Comparison of ENCODE assay signal across 19 mouse cellular contexts in genomic region chr17:18882436-18882835, GRCm38 (mm10). TPM values are rescaled to one million over a fixed set of nuclear protein-coding genes. Genes with fewer than 3 reads are reported as not detected.
"Had no signal": no experiment of that assay in that cellular context is flagged by ENCODE, and none has a peak within 500 bp of the region (broad histone marks: within the 10 kb centered on the region; RNA-seq: fewer than 3 reads in every experiment).

No protein-coding gene starts in this region.

RNA-seq across cellular contexts. Expression of gene Vmn2r97, which starts 31.7 kb away (rescaled TPM):
- total RNA-seq: left cerebral cortex, postnatal 25 days; left cerebral cortex, postnatal 4 days; liver, adult 2 months; megakaryocyte progenitor cell, adult 5-6 weeks; megakaryocyte, adult 5-6 weeks; megakaryocyte-erythroid progenitor cell, adult 5-6 weeks; midbrain, postnatal 0 days; monocyte, adult 5-6 weeks had no signal
- polyA plus RNA-seq: limb, embryonic 12.5 days; liver, adult 2 months; liver, embryonic 14.5 days; liver, postnatal 0 days; lung, adult 2 months; lung, embryonic 16.5 days; lung, postnatal 0 days; macrophage; midbrain, embryonic 11.5 days; midbrain, embryonic 12.5 days; midbrain, embryonic 15.5 days; midbrain, postnatal 0 days; myocyte had no signal
